Mouse (Mus musculus) testis, adult 2 months (tissue): Measurements from ENCODE around the gene Rhod.

Source experiments
- CTCF ChIP-seq: fragments of 200-500 bp; IDR thresholded peaks from 2 replicates; pipeline ENCODE4 v1.5.1; 2012; ENCODE audit warnings: low read depth, mild to moderate bottlenecking, inconsistent platforms, low read length, moderate library complexity; ENCODE audit not compliant: control insufficient read depth, insufficient read depth, insufficient replicate concordance
- POLR2A ChIP-seq: fragments of 200-500 bp; IDR thresholded peaks from 2 replicates; pipeline ENCODE4 v1.6.1; 2012; ENCODE audit warnings: low read depth, mild to moderate bottlenecking, inconsistent platforms, low read length, moderate library complexity; ENCODE audit not compliant: control insufficient read depth

GRCm38 (mm10) chr19:4482111-4482859 is 43.1 kb upstream of the Rhod start:
- TF ChIP-seq CTCF (no peak), POLR2A (no peak)
